Comparison of ENCODE assay signal across 28 mouse cellular contexts in the genomic region with DNA sequence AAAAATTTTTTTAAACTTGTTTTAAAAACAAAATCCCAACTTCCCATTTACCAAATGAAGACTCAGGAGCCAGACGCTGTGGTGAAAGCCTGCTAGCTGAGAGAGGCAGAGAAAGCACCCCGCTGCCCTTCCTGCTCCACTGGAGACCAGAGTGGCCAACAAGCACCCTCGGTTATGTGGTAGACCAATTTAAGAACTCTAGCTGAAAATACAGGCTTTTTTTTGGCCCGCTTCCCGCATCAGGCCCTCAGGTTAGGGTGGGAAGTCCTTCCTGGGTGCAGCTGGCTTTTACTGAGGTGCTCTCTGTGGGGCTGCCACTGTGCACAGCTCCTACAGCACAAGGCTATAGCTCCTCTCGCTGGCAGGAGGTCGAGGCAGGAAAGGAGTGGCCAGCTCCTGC. TPM values are rescaled to one million over a fixed set of nuclear protein-coding genes. Genes with fewer than 3 reads are reported as not detected.
A peak's percentile ranks its signal among the peaks of the same experiment; 100 is the strongest.
DNase-seq lines count a peak whose midpoint lies in the region; ATAC-seq and TF ChIP-seq lines count a peak whose summit lies in the region.
"Had no signal": no experiment of that assay in that cellular context is flagged by ENCODE, and none has a peak within 500 bp of the region (broad histone marks: within the 10 kb centered on the region; RNA-seq: fewer than 3 reads in every experiment).

No protein-coding gene starts in this region.

- H3K9ac ChIP-seq in kidney, embryonic 14.5 days (ENCODE audit: low read depth, low read length) = no peak overlapping the region
- no peak overlapping the region for H3K9ac ChIP-seq in limb, embryonic 15.5 days
- H3K9ac ChIP-seq: embryonic facial prominence, embryonic 13.5 days; forebrain, embryonic 12.5 days; forebrain, embryonic 15.5 days; heart, embryonic 13.5 days; hindbrain, embryonic 12.5 days; hindbrain, embryonic 15.5 days had no signal

- no peak overlapping the region for H3K4me2 ChIP-seq in kidney, embryonic 14.5 days (replicated peaks; ENCODE audit: low read depth, low read length)
- H3K4me2 ChIP-seq in limb, embryonic 15.5 days = no peak overlapping the region
- H3K4me2 ChIP-seq: embryonic facial prominence, embryonic 13.5 days; forebrain, embryonic 12.5 days; forebrain, embryonic 15.5 days; heart, embryonic 13.5 days; hindbrain, embryonic 12.5 days; hindbrain, embryonic 15.5 days had no signal

- no peak overlapping the region for H3K4me3 ChIP-seq in kidney, adult 2 months (ENCODE audit: insufficient read depth, low read depth, low read length)
- no peak overlapping the region for H3K4me3 ChIP-seq in kidney, embryonic 14.5 days (ENCODE audit: low read length)
- H3K4me3 ChIP-seq in limb, embryonic 15.5 days = no peak overlapping the region
- no peak overlapping the region for H3K4me3 ChIP-seq in limb, embryonic 10.5 days
- H3K4me3 ChIP-seq: embryonic facial prominence, embryonic 10.5 days; embryonic facial prominence, embryonic 13.5 days; erythroblast, embryonic 14.5 days; forebrain, embryonic 12.5 days; forebrain, embryonic 15.5 days; heart, adult 2 months; heart, embryonic 10.5 days; heart, embryonic 13.5 days; hindbrain, embryonic 12.5 days; hindbrain, embryonic 15.5 days had no signal

- no peak overlapping the region for H3K27ac ChIP-seq in kidney, adult 2 months (ENCODE audit: insufficient read depth, low read depth, low read length)
- no peak overlapping the region for H3K27ac ChIP-seq in kidney, embryonic 14.5 days (ENCODE audit: low read depth, low read length)
- H3K27ac ChIP-seq in limb, embryonic 15.5 days = peak overlapping the region; percentile 43; the same call in 1 of the 2 replicates
- H3K27ac ChIP-seq in limb, embryonic 10.5 days = no peak overlapping the region
- H3K27ac ChIP-seq: embryonic facial prominence, embryonic 10.5 days; embryonic facial prominence, embryonic 13.5 days; forebrain, embryonic 12.5 days; forebrain, embryonic 15.5 days; heart, adult 2 months; heart, embryonic 10.5 days; heart, embryonic 13.5 days; hindbrain, embryonic 12.5 days; hindbrain, embryonic 15.5 days had no signal

- peaks cover 3% of the 10 kb centered on the region; the same call in 1 of the 2 replicates for H3K36me3 ChIP-seq in kidney, adult 2 months (ENCODE audit: control insufficient read depth, insufficient read depth, low read length)
- peaks cover 31% of the 10 kb centered on the region for H3K36me3 ChIP-seq in kidney, embryonic 14.5 days (ENCODE audit: control insufficient read depth, insufficient read depth, low read length)
- peaks cover 44% of the 10 kb centered on the region for H3K36me3 ChIP-seq in limb, embryonic 15.5 days
- peaks cover 63% of the 10 kb centered on the region for H3K36me3 ChIP-seq in limb, embryonic 10.5 days

- no peaks in the 10 kb centered on the region for H3K9me3 ChIP-seq in kidney, embryonic 14.5 days (ENCODE audit: control insufficient read depth, low read length)
- no peaks in the 10 kb centered on the region for H3K9me3 ChIP-seq in limb, embryonic 15.5 days
- no peaks in the 10 kb centered on the region for H3K9me3 ChIP-seq in limb, embryonic 10.5 days (replicated peaks)
- H3K9me3 ChIP-seq: embryonic facial prominence, embryonic 10.5 days; embryonic facial prominence, embryonic 13.5 days; forebrain, embryonic 12.5 days; forebrain, embryonic 15.5 days; G1E; heart, embryonic 10.5 days; heart, embryonic 13.5 days; hindbrain, embryonic 12.5 days; hindbrain, embryonic 15.5 days had no signal

- H3K4me1 ChIP-seq in kidney, adult 2 months (ENCODE audit: control insufficient read depth, insufficient read depth, low read length) = no peaks in the 10 kb centered on the region
- H3K4me1 ChIP-seq in kidney, embryonic 14.5 days (ENCODE audit: control insufficient read depth, insufficient read depth, low read length) = no peaks in the 10 kb centered on the region
- H3K4me1 ChIP-seq in limb, embryonic 15.5 days = no peaks in the 10 kb centered on the region
- H3K4me1 ChIP-seq in limb, embryonic 10.5 days = peaks cover 8% of the 10 kb centered on the region; the same call in 1 of the 2 replicates
- H3K4me1 ChIP-seq: embryonic facial prominence, embryonic 10.5 days; embryonic facial prominence, embryonic 13.5 days; forebrain, embryonic 12.5 days; forebrain, embryonic 15.5 days; hindbrain, embryonic 12.5 days; hindbrain, embryonic 15.5 days had no signal

- peak; percentile 80 for DNase-seq in heart, adult 11 months
- no peak for DNase-seq in heart, postnatal 25 days (ENCODE audit: low spot score)
- peak; percentile 69 for DNase-seq in kidney, adult 2 months
- DNase-seq in limb, embryonic 10.5 days (ENCODE audit: low spot score) = no peak
- DNase-seq in kidney, postnatal 25 days = peak; percentile 62 to 77
- DNase-seq in embryo, embryonic 10.5 days (ENCODE audit: low spot score) = no peak
- DNase-seq: adrenal gland, postnatal 10 days; adrenal gland, postnatal 36 days; cerebellum, adult 18-20 months; cerebellum, adult 9-11 months; cerebellum, postnatal 25 days; embryo, embryonic 11 days; gastrocnemius, postnatal 25 days; heart, adult 2 months; heart, postnatal 14 days had no signal

- ATAC-seq in kidney, embryonic 14.5 days (ENCODE audit: low FRiP score, low TSS enrichment) = no peak
- no peak for ATAC-seq in limb, embryonic 15.5 days (ENCODE audit: insufficient number of reproducible peaks, low FRiP score, low TSS enrichment, low read depth)
- ATAC-seq: forebrain, embryonic 15.5 days; Patski had no signal

- no peaks in the 10 kb centered on the region for H3K27me3 ChIP-seq in kidney, adult 2 months (replicated peaks; ENCODE audit: control insufficient read depth, insufficient read depth, low read length)
- H3K27me3 ChIP-seq in kidney, embryonic 14.5 days (ENCODE audit: control insufficient read depth, insufficient read depth, low read length) = no peaks in the 10 kb centered on the region
- H3K27me3 ChIP-seq in limb, embryonic 15.5 days = no peaks in the 10 kb centered on the region
- no peaks in the 10 kb centered on the region for H3K27me3 ChIP-seq in limb, embryonic 10.5 days (ENCODE audit: low read depth, poor library complexity, severe bottlenecking)
- H3K27me3 ChIP-seq: embryonic facial prominence, embryonic 13.5 days; forebrain, embryonic 12.5 days; forebrain, embryonic 15.5 days; heart, embryonic 13.5 days; hindbrain, embryonic 12.5 days; hindbrain, embryonic 15.5 days; Patski had no signal

- intact Hi-C loops in heart, postnatal 25 days (cut with DNase I) = no loop called here

- WGBS in kidney, adult 2 months = 75% methylated on average over 7 of the region's 7 CpGs
- WGBS in kidney, embryonic 14.5 days = 85% methylated on average over 7 of the region's 7 CpGs
- WGBS in limb, embryonic 15.5 days = 77% methylated on average over 7 of the region's 7 CpGs
- WGBS in limb, embryonic 10.5 days = 89% methylated on average over 7 of the region's 7 CpGs

- no peak for TF ChIP-seq CTCF in kidney, adult 2 months (conservative IDR thresholded peaks at IDR 0.05; ENCODE audit: insufficient read depth, insufficient read length, low read depth, low read length)

- TF ChIP-seq POLR2A in kidney, adult 2 months (IDR thresholded peaks at IDR 0.05; ENCODE audit: low read depth, low read length) = no peak

RNA-seq across cellular contexts. Expression of a gene that starts 46.6 kb away (rescaled TPM):
- 10 to 100 TPM; 36.7 to 42.8 TPM for total RNA-seq in heart, postnatal 25 days (2021)
- 8.9 and 10.9 TPM in 2 replicates for polyA plus RNA-seq in kidney, adult 2 months (2012; rRNA removed)
- polyA plus RNA-seq in kidney, embryonic 14.5 days (2014; fragmentation: Nextera tagmentation; extraction: Ambion mirVana) = 69.3 and 73.5 TPM in 2 replicates
- 61.1 and 61.7 TPM in 2 replicates for polyA plus RNA-seq in limb, embryonic 15.5 days (2015; fragmentation: Nextera tagmentation; extraction: Ambion mirVana)
- polyA plus RNA-seq in limb, embryonic 10.5 days (2016; fragmentation: Nextera tagmentation; extraction: Ambion mirVana) = 68.3 and 68.9 TPM in 2 replicates

Comparison
In these comparisons a context has a peak if more than half of its experiments do, and no peak if none do; other contexts are left out.
1. DNase-seq: peak in heart, adult 11 months (single experiment), kidney, adult 2 months (single experiment) and kidney, postnatal 25 days (2 of 2); none in heart, postnatal 25 days (single experiment), limb, embryonic 10.5 days (single experiment) and embryo, embryonic 10.5 days (single experiment).